Mouse (Mus musculus): ENCODE data around the gene Tceal1. TPM values are rescaled to one million over a fixed set of nuclear protein-coding genes. Genes with fewer than 3 reads are reported as not detected.
A peak's percentile ranks its signal among the peaks of the same experiment; 100 is the strongest.
"Not testable (repeated sequence)": the region's sequence is repeated elsewhere in the genome, so short reads cannot be mapped to it uniquely, and the experiment has no call there.

Gene Tceal1
- polyA plus RNA-seq, 1 experiment, result 18.7 TPM

DNA sequence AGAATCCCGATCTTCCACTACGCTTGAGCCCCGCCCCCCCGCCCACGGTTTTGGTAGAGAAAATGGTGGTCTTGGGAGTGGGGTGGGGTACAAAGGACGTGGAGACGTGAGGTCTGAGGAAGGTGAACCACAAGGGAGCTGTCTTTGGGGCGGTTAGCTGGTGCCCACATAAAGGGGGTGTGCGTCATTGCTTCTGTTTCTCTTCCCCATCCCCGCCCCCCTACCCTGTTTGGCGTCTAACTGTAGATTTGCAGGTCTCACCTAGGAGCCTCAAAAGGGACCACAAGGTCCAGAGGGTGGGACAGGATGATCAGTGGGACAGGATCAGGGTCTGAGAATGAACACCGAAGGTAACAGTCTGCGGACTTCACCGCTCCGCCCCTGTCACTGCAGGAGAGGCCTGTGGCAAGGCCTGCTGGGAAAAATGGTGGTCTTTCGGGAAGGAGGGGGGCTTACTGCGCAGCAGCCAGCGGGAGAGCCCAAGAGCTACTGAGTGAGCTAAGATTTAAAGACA lies 443 bp downstream of the Tceal1 start:
- Histone ChIP-seq H3K4me3 (replicated peaks; ENCODE audit: insufficient read depth, low read depth, low read length) (peak overlapping the region; percentile 83), H3K4me1 (ENCODE audit: control insufficient read depth, insufficient read depth, low read length) (no peaks in the 10 kb centered on the region), H3K27me3 (ENCODE audit: control insufficient read depth, insufficient read depth, low read length) (no peaks in the 10 kb centered on the region), H3K27ac (ENCODE audit: insufficient read depth, low read length) (peak overlapping the region; percentile 38)
- no peak for TF ChIP-seq CTCF (IDR thresholded peaks at IDR 0.05; ENCODE audit: borderline replicate concordance, insufficient read depth, low read depth, low read length)
- TF ChIP-seq POLR2A (IDR thresholded peaks at IDR 0.05; ENCODE audit: borderline replicate concordance, insufficient read depth, low read length), result peak; percentile 26; the same call in 1 of the 2 replicates
- DNase-seq, result peak; percentile 47 to 60
- 4% methylated on average over 18 of the region's 18 CpGs for WGBS

DNA sequence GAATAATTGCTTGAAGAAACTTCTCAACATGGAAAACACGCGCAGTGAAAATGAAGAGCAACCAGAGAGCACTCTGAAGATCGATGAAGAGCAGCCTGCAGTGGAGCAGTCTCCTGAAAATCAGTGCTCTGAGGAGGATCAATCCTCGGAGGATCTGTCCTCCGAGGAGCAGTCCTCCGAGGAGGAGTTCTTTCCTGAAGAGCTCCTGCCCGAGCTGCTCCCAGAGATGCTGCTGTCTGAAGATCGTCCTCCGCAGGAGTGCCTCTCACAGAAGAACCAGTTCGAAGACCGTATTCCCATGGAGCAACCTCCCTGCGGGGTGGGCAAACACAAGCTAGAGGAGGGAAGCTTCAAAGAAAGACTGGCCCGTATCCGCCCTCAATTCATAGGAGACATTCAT lies 1.0 kb downstream of the Tceal1 start:
- WGBS, result 13% methylated on average over 14 of the region's 14 CpGs
- Histone ChIP-seq H3K4me1 (ENCODE audit: control insufficient read depth, insufficient read depth, low read length) (no peaks in the 10 kb centered on the region), H3K4me3 (replicated peaks; ENCODE audit: insufficient read depth, low read depth, low read length) (peak overlapping the region; percentile 83), H3K27ac (ENCODE audit: insufficient read depth, low read length) (peak overlapping the region; percentile 38), H3K27me3 (ENCODE audit: control insufficient read depth, insufficient read depth, low read length) (no peaks in the 10 kb centered on the region)
- TF ChIP-seq POLR2A (IDR thresholded peaks at IDR 0.05; ENCODE audit: borderline replicate concordance, insufficient read depth, low read length) (no peak), CTCF (IDR thresholded peaks at IDR 0.05; ENCODE audit: borderline replicate concordance, insufficient read depth, low read depth, low read length) (no peak)
- peak in 1 of 2 experiments; percentile 12 for DNase-seq

DNA sequence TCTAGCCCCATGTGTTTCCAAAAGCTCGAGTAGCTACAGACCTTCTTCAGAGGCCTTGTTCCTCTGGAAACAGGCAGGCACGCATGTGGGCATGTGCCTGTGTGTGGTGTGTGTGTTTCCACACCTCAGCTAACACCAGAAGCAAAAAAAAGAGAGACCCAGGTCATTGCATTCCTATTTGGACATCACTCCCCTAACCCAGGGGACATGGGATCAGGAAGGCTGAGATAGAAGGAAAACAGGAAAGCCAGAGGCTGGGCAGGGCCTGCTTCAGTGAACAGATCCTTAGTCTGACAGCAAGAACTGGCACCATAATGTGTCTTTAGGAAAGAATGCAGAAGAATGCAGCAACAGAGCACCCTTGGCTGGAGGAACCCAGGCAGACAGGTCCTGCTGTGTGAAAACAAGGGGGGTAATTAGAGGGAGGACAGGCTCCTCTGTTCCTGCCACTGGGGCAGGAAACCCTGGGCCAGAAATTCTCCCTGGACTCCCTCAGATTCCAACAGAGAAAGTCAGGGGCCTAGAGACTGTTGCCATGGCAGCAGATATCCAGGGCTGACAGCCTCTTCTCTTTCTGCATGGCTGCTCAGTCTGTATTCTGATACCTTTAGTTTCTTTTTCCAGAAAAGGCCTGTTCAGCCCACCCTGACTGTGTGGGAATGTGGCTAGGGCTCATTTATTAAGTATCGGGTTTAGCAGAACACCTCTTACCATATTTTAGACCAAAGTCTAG lies 7.1 kb downstream of the Tceal1 start:
- H3K27me3 ChIP-seq (ENCODE audit: control insufficient read depth, insufficient read depth, low read length); H3K27ac ChIP-seq (ENCODE audit: insufficient read depth, low read length); H3K4me1 ChIP-seq (ENCODE audit: control insufficient read depth, insufficient read depth, low read length); DNase-seq; H3K4me3 ChIP-seq (replicated peaks; ENCODE audit: insufficient read depth, low read depth, low read length): not testable (repeated sequence)
- 39% methylated on average over 3 of the region's 3 CpGs for WGBS

DNA sequence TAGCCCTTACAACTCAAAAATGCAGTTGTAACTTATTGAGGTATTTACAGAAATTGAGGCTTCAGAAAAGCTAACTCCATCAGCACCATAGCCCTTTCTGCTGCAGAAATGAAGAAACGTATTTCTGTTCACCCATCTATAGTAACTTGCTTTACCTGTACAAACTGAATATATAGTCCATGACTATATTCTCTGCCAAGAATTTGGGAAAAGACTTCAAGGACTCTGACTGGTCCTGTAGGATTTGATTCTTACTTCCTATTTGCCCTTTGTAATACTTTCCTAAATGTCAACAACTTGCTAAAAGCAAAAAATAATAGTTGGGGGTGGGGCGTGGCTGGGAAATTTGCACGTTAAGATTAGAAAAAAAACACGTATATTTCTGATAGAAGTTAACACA lies 24.2 kb downstream of the Tceal1 start:
- H3K27ac ChIP-seq (ENCODE audit: insufficient read depth, low read length), result no peak overlapping the region
- no peak overlapping the region for H3K4me3 ChIP-seq (replicated peaks; ENCODE audit: insufficient read depth, low read depth, low read length)
- H3K27me3 ChIP-seq (ENCODE audit: control insufficient read depth, insufficient read depth, low read length), result no peaks in the 10 kb centered on the region
- whole genome bisulfite sequencing, result 83% methylated on average over 4 of the region's 4 CpGs
- H3K4me1 ChIP-seq (ENCODE audit: control insufficient read depth, insufficient read depth, low read length), result no peaks in the 10 kb centered on the region
- no peak for DNase-seq
- TF ChIP-seq POLR2A (IDR thresholded peaks at IDR 0.05; ENCODE audit: borderline replicate concordance, insufficient read depth, low read length) (no peak), CTCF (IDR thresholded peaks at IDR 0.05; ENCODE audit: borderline replicate concordance, insufficient read depth, low read depth, low read length) (no peak)

DNA sequence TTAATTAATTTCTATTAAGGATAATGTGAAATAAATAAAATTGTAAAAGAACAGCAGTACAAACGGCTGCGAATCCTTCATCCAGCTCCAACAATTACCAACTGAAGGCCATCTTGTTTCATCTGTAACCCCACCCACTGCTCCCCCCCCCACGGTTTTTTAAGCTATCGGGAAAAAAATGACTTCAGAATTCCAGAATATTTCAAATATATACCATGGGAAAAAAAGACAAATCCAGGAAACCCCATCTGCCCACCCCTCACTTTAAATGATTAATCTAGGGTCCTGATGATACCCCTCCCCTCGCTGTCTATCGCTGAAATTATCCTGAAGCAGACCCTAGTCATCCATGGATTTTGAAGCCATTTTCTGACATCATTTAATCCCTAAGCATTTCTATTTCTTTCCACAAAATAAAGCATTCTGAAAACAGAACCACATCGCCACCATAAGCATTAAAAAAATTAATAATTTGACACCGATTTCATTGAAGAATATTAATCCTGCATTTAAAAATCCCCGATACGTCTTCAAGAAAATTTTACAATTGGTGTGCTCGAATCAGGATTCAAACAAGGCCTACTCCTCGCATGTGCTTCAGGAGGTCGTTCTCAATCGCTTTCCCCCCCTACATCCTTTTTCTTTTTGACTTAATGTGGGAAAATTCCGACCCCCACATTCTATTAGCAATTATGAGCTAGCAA lies 32.5 kb downstream of the Tceal1 start:
- Histone ChIP-seq H3K4me1 (ENCODE audit: control insufficient read depth, insufficient read depth, low read length) (no peaks in the 10 kb centered on the region), H3K4me3 (replicated peaks; ENCODE audit: insufficient read depth, low read depth, low read length) (peak overlapping the region; percentile 98), H3K27ac (ENCODE audit: insufficient read depth, low read length) (no peak overlapping the region), H3K27me3 (ENCODE audit: control insufficient read depth, insufficient read depth, low read length) (no peaks in the 10 kb centered on the region)
- TF ChIP-seq POLR2A (IDR thresholded peaks at IDR 0.05; ENCODE audit: borderline replicate concordance, insufficient read depth, low read length), result no peak
- TF ChIP-seq CTCF (IDR thresholded peaks at IDR 0.05; ENCODE audit: borderline replicate concordance, insufficient read depth, low read depth, low read length), result no peak
- WGBS, result 6% methylated on average over 15 of the region's 15 CpGs
- peak in 1 of 2 experiments; percentile 2 for DNase-seq

DNA sequence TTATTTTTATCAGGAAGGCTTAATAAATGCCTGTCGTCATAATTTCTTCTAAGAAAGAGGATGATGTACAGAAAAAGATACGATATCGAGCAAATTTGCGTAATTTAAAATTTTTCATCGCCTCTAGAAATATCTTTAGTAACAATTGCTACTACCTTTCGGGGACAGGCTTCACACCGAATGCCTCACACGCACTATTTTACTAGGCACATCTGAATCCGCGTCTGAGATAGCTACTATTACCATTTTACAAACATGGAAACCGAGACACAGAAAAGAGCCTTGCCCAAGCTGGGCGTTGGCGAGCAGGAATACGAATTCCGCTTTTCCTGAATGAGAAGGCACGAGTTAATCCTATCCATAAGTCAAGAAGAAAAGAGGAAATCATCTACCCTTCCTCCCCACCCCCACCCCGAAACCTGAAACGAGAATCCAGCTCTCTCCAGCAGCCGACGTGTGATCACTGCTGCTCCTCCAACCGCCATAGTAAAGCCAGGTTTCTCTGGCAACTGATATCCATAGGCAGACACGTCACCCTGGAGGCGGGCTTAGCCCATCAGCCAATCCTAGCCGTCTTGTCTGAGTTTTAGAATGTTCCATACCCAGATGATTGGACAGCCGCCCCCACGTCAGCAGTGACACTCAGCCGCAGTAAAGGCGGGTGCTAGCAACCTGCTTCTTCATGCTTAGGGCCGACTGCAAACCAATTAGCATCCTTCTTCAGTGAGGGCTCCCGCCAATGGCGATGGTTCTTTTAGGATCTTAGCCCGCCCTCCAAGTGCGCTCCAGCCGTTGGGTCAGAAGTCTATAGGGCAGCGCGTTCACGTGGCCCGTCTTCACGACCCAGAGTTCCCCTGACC lies 33.2 kb downstream of the Tceal1 start:
- Histone ChIP-seq H3K27me3 (ENCODE audit: control insufficient read depth, insufficient read depth, low read length) (no peaks in the 10 kb centered on the region), H3K4me1 (ENCODE audit: control insufficient read depth, insufficient read depth, low read length) (no peaks in the 10 kb centered on the region), H3K4me3 (replicated peaks; ENCODE audit: insufficient read depth, low read depth, low read length) (peak overlapping the region; percentile 99), H3K27ac (ENCODE audit: insufficient read depth, low read length) (peak overlapping the region; percentile 55; the same call in 1 of the 2 replicates)
- TF ChIP-seq CTCF (IDR thresholded peaks at IDR 0.05; ENCODE audit: borderline replicate concordance, insufficient read depth, low read depth, low read length), result no peak
- peak; percentile 90; the same call in 1 of the 2 replicates for TF ChIP-seq POLR2A (IDR thresholded peaks at IDR 0.05; ENCODE audit: borderline replicate concordance, insufficient read depth, low read length)
- 6% methylated on average over 39 of the region's 39 CpGs for WGBS
- DNase-seq, result peak; percentile 91 to 97

GRCm38 (mm10) chrX:136741651-136742201 lies 33.9 kb downstream of the Tceal1 start:
- peak overlapping the region; percentile 99 for H3K4me3 ChIP-seq (replicated peaks; ENCODE audit: insufficient read depth, low read depth, low read length)
- WGBS, result 11% methylated on average over 46 of the region's 46 CpGs
- DNase-seq, result peak; percentile 82 to 83

More at GRCm38 (mm10) chrX:136741651-136742201, 33.9 kb downstream of the Tceal1 start:
- H3K27me3 ChIP-seq (ENCODE audit: control insufficient read depth, insufficient read depth, low read length), result no peaks in the 10 kb centered on the region
- H3K4me1 ChIP-seq (ENCODE audit: control insufficient read depth, insufficient read depth, low read length), result no peaks in the 10 kb centered on the region
- peak overlapping the region; percentile 61 for H3K27ac ChIP-seq (ENCODE audit: insufficient read depth, low read length)
- TF ChIP-seq POLR2A (IDR thresholded peaks at IDR 0.05; ENCODE audit: borderline replicate concordance, insufficient read depth, low read length) (peak; percentile 30; the same call in 1 of the 2 replicates), CTCF (IDR thresholded peaks at IDR 0.05; ENCODE audit: borderline replicate concordance, insufficient read depth, low read depth, low read length) (no peak)

Measured in cerebellum, adult 2 months (tissue).